1 mouse cellular context compared by ENCODE assay signal in the genomic region with DNA sequence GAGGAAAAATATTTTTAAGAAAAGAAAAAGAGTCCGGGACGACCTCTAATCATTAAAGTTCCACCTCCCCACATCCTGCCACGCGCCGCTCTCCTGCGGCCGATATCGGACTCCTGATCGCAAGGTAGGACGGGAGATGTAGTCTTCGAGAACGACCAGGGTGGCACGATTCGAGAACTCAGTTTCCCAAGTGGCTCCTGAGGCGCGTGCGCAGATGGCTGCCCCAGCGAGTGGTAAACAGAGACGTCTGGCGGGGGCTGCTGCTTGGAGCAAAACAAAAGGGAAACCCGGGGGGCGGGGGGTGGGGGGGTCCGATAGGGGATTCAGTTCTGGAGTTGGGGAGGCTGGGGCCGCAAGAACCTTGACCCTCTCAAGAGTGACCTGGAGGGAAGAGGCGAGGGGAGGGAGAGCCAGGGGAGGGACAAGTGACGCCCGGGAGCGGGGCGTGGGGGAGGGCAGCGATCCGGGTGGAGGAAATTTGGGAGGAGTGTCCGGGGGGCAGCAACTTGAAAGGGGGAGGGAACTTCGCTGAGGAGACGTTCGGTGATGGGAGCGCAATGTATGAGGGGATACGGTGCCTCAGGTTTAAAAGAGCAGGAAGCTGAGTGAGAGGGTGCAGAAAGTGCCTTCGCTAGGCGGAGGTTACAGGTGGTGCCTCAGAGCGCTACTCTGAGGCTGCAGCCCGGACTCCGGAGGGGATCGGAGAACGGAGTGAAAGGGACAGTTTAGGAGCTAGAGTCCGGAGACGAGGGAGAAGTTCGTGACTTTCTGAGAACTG.
TF ChIP-seq lines count a peak whose summit lies in the region.

A gene (plus strand): TSS at position 577 of the 778 bp plus-strand sequence.

TF ChIP-seq in MEL, 35 proteins besides CTCF, POLR2A, EP300 and RAD21 (continued from another document):
- no peak for TF ChIP-seq E2F4 (IDR thresholded peaks at IDR 0.05; ENCODE audit: borderline replicate concordance, low read depth, low read length)
- TF ChIP-seq GABPA (IDR thresholded peaks at IDR 0.05; ENCODE audit: low read depth, low read length): no peak
- no peak for TF ChIP-seq MYB (IDR thresholded peaks at IDR 0.05; ENCODE audit: low read depth, low read length)
- TF ChIP-seq SIN3A (IDR thresholded peaks at IDR 0.05; ENCODE audit: low read length): peak; percentile 80
- TF ChIP-seq TCF12 (IDR thresholded peaks at IDR 0.05; ENCODE audit: low read depth, low read length): 0 out of 2 replicates have a peak, but pooled peaks have one; percentile 48
- TF ChIP-seq ELF1 (IDR thresholded peaks at IDR 0.05; ENCODE audit: low read depth, low read length): peak; percentile 51
- TF ChIP-seq KAT2A (conservative IDR thresholded peaks at IDR 0.05; ENCODE audit: low read depth, low read length): peak; percentile 79
- TF ChIP-seq ETS1 (IDR thresholded peaks at IDR 0.05; ENCODE audit: low read depth, low read length): 0 out of 2 replicates have a peak, but pooled peaks have one; percentile 15
- peak; percentile 68 for TF ChIP-seq MAX (IDR thresholded peaks at IDR 0.05; ENCODE audit: low read length)
- TF ChIP-seq CHD2 (IDR thresholded peaks at IDR 0.05; ENCODE audit: low read length): no peak
- TF ChIP-seq ZMIZ1 (IDR thresholded peaks at IDR 0.05; ENCODE audit: low read depth, low read length): peak; percentile 65; the same call in 1 of the 2 replicates
- TF ChIP-seq ZNF384 (IDR thresholded peaks at IDR 0.05; ENCODE audit: low read depth, low read length): no peak
- TF ChIP-seq USF1 (IDR thresholded peaks at IDR 0.05; ENCODE audit: low read depth, low read length): peak; percentile 72
